Mouse (Mus musculus) cerebral cortex, adult 2 months (tissue): ENCODE measurements around the gene Rtbdn.

ENCODE experiments used
- WGBS: fragments of 180-500 bp; shearing (Covaris S2); methylation state at CpG from one replicate; pipeline ENCODE4 v1.1.7; 2018; 5-methylcytosine and 5-hydroxymethylcytosine counted together

The Rtbdn gene

DNA sequence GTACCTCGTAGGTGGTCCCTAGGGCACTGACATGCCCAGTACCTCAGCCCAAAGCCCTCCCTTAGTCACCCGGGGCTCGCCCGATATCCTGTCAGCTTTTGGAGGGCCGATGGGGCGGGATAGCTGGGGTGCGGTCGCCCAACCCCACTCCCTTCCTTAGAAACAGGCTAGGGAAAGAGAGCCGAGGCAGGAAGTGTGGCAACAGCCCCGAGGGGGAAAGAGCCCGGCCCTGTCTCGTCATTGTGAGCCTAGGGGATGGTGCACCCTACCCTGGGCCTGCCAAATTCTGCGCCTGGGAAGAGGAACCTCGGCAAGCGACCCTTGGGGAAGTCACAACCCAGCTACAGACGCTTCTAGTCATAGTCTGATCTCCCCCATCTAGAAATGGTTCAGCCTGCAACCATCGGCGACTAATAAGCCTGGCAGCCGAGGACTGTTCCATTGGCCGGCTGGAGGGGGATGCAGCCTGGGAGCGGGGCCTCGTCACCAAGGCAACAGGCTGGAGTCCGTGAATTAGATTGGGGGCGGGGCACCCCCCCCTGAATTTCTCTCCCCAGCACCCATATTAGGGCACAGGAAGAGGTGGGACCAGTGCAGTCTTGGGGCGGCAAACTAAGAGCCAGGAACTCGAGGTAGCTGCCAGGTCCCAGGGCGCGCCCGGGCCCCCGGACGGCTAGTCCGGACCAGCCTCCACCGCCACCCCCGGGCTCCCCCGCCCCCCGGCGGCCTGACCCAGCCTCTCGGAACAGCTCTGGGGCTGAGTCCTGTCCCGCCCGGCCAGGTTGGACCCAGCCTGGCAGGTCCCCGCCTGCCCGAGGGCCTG is 33.0 kb downstream of the Rtbdn start:
- WGBS: 3% methylated on average over 37 of the region's 42 CpGs

- 38% methylated on average over 11 of the region's 11 CpGs for WGBS
These were observed 34.0 kb downstream of the Rtbdn start for GRCm38 (mm10) chr8:84980622-84981358.

- 79% methylated on average over 15 of the region's 15 CpGs for WGBS
These were observed 35.1 kb downstream of the Rtbdn start for GRCm38 (mm10) chr8:84981644-84982498.

GRCm38 (mm10) chr8:84982499-84983011 is 35.8 kb downstream of the Rtbdn start:
- 56% methylated on average over 3 of the region's 3 CpGs for WGBS

DNA sequence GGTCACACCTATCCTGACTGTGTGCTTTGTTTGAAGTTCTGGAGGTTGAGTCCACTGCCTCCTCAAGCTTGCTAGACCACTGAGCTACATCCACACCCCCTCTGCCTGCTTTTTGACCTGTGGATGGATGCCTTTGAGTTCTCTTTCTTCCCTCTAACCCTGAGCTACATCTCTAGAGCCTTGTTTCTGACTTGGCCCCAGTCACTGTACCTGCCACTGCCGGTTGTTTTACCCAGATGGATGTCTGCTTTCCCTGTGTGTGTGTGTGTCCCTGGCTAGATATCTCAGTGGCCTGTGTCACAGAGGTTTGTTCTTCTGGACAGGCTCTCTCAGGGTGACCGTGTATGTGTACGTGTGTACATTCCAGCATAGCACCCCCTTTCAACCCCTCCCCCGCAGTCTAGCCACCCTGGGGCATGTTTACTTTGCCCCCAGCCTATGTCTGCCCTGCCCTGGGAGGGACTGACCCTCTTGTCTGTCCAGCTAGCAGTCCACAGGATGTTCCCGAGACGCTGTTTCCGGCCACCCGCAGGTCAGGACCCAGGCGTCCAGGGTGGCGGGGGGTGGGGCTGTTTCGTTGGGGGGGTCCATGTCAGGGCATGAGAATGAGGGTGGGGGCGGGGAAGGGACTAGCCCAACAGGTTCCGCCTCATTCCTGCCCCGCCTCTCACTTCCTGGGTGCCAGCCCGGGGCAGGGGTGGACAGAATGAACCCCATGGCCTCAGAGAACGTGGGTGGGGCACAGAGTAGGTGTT is 37.7 kb downstream of the Rtbdn start:
- 21% methylated on average over 16 of the region's 16 CpGs for WGBS

DNA sequence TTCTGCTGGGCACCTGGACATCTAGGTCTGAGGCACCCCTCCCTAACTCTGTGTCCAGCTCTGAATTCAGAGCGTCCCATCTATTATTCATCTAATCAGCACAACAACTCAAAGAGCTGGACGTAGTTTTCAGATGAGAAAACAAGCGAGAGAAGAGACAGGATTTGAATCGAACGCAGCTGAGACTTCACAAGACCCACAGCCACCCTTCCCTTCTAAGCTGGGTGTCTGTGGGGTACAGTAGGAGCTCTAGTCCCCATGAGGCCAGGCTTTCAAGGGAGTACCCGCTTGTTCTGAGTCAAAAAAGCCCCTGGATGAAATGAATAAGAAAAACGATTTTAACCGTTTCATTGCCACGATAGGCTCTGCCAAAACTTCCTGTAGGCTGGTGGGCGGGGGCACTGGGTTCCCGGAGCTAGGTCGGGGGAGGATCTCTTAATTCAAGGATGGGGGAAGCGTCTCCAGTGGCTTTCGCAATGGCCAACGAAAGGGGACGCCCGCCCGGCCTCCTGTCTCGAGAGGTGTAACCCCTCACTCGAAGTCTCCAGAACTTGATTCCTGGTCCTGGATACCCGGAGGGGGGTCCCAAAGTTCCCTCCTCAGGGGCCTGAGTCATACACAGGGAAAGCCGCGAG is 38.4 kb downstream of the Rtbdn start:
- 2% methylated on average over 23 of the region's 23 CpGs for WGBS

GRCm38 (mm10) chr8:84985684-84986378 is 39.0 kb downstream of the Rtbdn start:
- WGBS: under 1% methylated on average over 51 of the region's 53 CpGs

- WGBS: 23% methylated on average over 8 of the region's 8 CpGs
These were observed 39.7 kb downstream of the Rtbdn start for GRCm38 (mm10) chr8:84986379-84986945.

DNA sequence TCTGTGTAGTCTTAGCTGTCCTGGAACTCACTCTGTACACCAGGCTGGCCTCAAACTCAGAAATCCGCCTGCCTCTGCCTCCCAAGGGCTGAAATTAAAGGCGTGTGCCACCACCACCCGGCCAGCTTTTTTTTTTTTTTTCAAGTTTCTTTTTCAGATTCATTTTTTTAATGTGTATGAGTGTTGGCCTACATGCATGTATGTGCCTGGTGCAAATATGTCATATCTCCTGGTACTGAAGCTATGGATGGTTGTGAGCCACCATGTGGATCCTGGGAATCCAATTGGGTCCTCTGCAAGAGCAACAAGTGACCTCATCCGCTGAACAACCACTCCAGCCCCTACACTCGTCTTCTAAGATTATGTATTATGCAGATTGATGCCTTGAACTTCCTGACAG is 40.6 kb downstream of the Rtbdn start:
- 90% methylated on average over 5 of the region's 5 CpGs for WGBS

GRCm38 (mm10) chr8:84987903-84988302 is 41.1 kb downstream of the Rtbdn start:
- WGBS: 80% methylated on average over 2 of the region's 2 CpGs

DNA sequence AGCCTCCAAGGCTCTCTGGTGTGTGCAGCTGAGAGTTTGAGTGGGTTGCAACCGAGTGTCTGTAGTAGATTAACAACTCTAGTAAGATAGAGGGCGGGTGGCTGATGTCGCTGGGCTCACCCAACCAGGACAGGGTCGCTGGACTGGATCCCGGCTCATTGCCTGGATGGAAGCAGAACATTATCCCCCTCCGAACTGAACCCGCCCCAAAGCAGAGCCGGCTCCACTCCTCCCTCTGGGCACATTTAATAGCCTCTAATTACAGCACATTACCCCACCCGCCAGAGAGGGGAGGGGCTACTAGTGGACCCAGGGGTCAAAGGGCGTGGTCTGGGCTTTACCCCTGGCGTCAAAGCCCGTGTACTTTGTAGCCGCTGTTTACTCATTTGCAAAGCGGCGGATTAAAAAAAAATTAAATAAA is 42.5 kb downstream of the Rtbdn start:
- WGBS: 13% methylated on average over 15 of the region's 15 CpGs

DNA sequence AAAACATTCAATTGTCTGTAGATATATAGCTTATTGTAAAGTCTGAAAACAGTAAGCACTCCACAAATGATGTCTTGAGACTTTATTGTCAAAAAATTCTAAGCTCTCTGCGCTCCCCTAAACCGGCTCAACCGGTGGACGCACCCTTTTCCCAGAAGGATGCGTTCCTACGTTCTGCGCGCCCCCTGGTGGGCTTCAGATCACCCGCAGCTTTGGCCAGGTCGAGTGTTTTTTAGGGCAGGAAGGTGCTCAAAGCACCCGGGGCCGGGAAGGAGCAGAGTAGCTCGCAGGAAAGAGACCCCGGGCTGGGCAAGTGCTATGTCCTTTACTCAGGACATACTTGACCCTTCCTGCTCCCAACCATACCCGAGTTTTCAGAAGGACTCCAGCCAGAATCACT is 43.0 kb downstream of the Rtbdn start:
- WGBS: under 1% methylated on average over 15 of the region's 15 CpGs

DNA sequence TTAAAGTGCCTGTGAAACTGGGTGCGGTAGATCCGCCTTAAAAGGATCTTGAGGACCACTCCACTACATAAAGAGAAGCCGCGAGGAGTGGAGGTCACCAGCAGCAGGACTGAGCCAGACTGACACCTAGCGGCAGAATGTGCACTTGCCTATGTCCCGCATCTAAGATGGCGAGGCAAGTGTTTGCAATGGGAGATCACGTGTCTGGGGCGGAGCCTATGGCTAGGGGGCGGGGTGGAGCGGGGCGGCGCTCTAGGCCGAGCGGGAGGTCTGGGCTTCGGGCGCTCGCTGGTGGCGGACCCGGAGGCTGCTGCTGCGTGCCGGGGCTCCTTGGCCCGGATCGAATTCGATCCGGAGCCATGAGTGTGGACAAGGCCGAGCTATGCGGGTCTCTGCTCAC is 43.6 kb downstream of the Rtbdn start, which contains the start of gene Hook2:
Gene Hook2 (plus strand): TSS at position 255 of the 400 bp plus-strand sequence.
- WGBS: under 1% methylated on average over 28 of the region's 28 CpGs

DNA sequence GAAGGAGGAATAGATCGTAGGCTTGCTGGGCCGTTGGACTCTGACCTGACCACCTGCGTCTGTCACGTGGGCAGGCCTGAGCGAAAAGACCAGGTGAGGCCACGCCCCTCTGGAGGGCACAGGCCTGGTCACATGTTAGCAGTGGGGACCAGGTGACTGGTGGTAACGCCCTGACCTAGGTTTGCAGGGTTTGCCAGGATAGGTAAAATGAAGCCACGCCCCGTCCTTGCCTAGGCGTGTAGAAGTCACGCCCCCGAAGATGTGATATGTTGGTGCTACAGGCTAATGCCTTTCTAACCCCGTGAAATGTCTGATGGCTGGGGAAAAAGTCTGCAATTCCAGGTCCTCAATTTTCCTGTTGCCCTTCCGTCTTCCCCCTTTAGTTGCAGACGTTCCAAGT is 44.0 kb downstream of the Rtbdn start:
- WGBS: 4% methylated on average over 15 of the region's 15 CpGs

- WGBS: 95% methylated on average over 9 of the region's 9 CpGs
These were observed 47.6 kb downstream of the Rtbdn start for GRCm38 (mm10) chr8:84994375-84994774.

GRCm38 (mm10) chr8:84995680-84996079 is 48.9 kb downstream of the Rtbdn start:
- 42% methylated on average over 25 of the region's 25 CpGs for WGBS

- WGBS: 88% methylated on average over 5 of the region's 5 CpGs
These were observed 50.2 kb downstream of the Rtbdn start for GRCm38 (mm10) chr8:84996978-84997377.

GRCm38 (mm10) chr8:84997649-84998295 is 51.0 kb downstream of the Rtbdn start:
- 8% methylated on average over 19 of the region's 19 CpGs for WGBS
